Mouse (Mus musculus) embryonic facial prominence, embryonic 11.5 days (tissue): ENCODE measurements around the gene Chrm5. TPM values are rescaled to one million over a fixed set of nuclear protein-coding genes. Genes with fewer than 3 reads are reported as not detected.
"Not testable (repeated sequence)": the region's sequence is repeated elsewhere in the genome, so short reads cannot be mapped to it uniquely, and the experiment has no call there.

ENCODE experiments used
- ATAC-seq: fragments of 200-750 bp; cut with Nextera tagmentation; replicated peaks from 2 replicates; pipeline ENCODE4 v1.8.0; 2017; ENCODE audit warnings: low read depth; ENCODE audit not compliant: insufficient number of reproducible peaks, low FRiP score, low TSS enrichment
- DNase-seq: peaks from one replicate; pipeline ENCODE4 v3.0.0-alpha.2; 2015; ENCODE audit warnings: low spot score
- H3K27ac ChIP-seq: fragments of 300-500 bp; sonication (generic); replicated peaks from 2 replicates; pipeline ENCODE4 v1.5.1; 2014; ENCODE audit warnings: mild to moderate bottlenecking, low read depth, low read length, control low read depth
- H3K27me3 ChIP-seq: fragments of 300-500 bp; sonication (generic); 2 replicates; pipeline ENCODE4 v1.6.1; 2014; ENCODE audit warnings: mild to moderate bottlenecking, low read length, moderate library complexity, mixed read lengths; ENCODE audit not compliant: control insufficient read depth, insufficient read depth
- H3K36me3 ChIP-seq: fragments of 300-500 bp; sonication (generic); replicated peaks from 2 replicates; pipeline ENCODE4 v1.6.1; 2014; ENCODE audit warnings: low read depth, mild to moderate bottlenecking, low read length, moderate library complexity, mixed read lengths; ENCODE audit not compliant: control insufficient read depth, insufficient read depth
- H3K4me1 ChIP-seq: fragments of 300-500 bp; sonication (generic); 2 replicates; pipeline ENCODE4 v1.6.1; 2014; ENCODE audit warnings: low read length, mixed read lengths; ENCODE audit not compliant: control insufficient read depth, insufficient read depth
- H3K4me2 ChIP-seq: fragments of 300-500 bp; sonication (generic); 2 replicates; pipeline ENCODE4 v1.6.1; 2014; ENCODE audit warnings: low read depth, mild to moderate bottlenecking, control low read depth, low read length, moderate library complexity
- H3K4me3 ChIP-seq: fragments of 300-500 bp; sonication (generic); 2 replicates; pipeline ENCODE4 v1.5.1; 2014; ENCODE audit warnings: low read depth, low read length, control low read depth
- H3K9ac ChIP-seq: fragments of 300-500 bp; sonication (generic); replicated peaks from 2 replicates; pipeline ENCODE4 v1.6.1; 2014; ENCODE audit warnings: mild to moderate bottlenecking, control low read depth, low read length
- H3K9me3 ChIP-seq: fragments of 300-500 bp; sonication (generic); replicated peaks from 2 replicates; pipeline ENCODE4 v1.6.1; 2016; ENCODE audit warnings: mild to moderate bottlenecking, low read length, inconsistent platforms, mixed read lengths; ENCODE audit not compliant: control insufficient read depth
- WGBS: fragments of 180-500 bp; shearing (Covaris S2); extraction: QIAGEN DNeasy Blood & Tissue Kit; methylation state at CpG from one replicate; pipeline ENCODE4 v1.1.7; 2014; 5-methylcytosine and 5-hydroxymethylcytosine counted together
- polyA plus RNA-seq: library from polyadenylated mRNA; unstranded; fragments of >200 nt; fragmentation: Nextera tagmentation; extraction: Ambion mirVana; gene quantifications from 2 replicates; pipeline ENCODE4 v1.2.1, GENCODE M21; 2014

The Chrm5 gene
- polyA plus RNA-seq, 1 experiment from 2014 or later = not detected

DNA sequence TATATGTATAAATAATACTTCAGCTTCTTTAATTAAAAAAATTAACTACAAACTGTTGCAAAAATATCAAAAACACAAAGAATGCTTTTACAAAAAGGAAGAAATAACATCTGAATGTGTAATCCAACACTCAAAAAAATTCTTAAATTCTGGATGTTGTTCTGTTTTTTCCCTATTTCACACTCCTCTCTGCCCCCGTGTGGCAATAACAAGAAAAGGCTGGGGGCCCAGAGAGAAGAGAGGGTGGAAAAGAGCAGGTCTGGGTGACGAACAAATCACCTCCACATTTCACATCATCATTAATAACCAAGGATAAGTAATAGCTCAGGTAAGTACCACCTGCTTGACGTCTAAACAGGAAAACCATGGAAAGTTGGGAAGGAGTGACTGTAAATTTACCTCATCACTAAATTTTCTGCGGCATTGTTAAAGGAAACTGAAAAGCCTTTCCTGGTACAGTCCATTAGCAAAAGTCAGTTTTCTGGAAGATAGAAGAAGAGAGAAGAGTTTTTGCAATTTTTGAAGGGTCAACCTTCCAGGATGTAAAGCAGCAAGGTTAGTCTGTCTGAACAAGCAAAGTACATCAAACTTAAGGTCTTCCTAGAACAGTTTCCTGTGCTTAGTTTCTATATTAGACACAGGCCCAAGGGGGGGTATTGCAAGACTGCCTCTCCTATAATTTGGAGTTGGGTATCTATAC is 30.8 kb downstream of the Chrm5 start:
- peak; percentile 27 for DNase-seq
- no peaks in the 10 kb centered on the region for H3K9me3 ChIP-seq
- H3K27me3 ChIP-seq = no peaks in the 10 kb centered on the region
- H3K4me3 ChIP-seq = no peak overlapping the region
- no peak overlapping the region for H3K9ac ChIP-seq
- WGBS = 35% methylated on average over 4 of the region's 4 CpGs
- H3K4me1 ChIP-seq = no peaks in the 10 kb centered on the region
- H3K4me2 ChIP-seq = no peak overlapping the region
- no peaks in the 10 kb centered on the region for H3K36me3 ChIP-seq
- H3K27ac ChIP-seq = no peak overlapping the region
- no peak for ATAC-seq

DNA sequence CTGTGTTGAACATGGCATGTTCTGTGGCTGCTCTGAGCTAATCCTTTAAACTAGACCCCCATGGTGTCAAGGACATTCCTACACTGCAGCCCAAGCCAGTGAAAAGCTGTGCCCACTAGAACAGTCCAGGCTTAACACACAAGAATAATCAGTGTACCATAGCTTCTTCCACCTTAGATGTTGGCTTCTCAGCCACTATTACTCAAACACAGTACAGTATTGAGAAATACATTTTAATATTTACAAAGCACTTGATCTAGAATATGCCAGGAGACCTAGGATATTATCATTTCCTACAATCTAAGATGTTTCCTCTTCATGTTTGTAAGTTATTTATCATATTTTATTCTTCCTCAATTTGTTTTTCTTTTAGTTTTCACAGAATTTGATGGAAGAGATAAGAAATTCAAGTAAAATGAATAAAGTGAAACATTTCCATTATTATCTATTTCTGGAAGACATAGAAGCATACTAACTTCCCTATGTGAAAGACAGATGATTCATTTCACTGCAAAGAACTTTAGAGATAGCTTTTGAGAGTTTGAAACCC is 32.0 kb downstream of the Chrm5 start:
- no peak for DNase-seq
- Histone ChIP-seq H3K9me3 (no peaks in the 10 kb centered on the region), H3K27me3 (no peaks in the 10 kb centered on the region), H3K27ac (no peak overlapping the region), H3K36me3 (no peaks in the 10 kb centered on the region), H3K9ac (no peak overlapping the region), H3K4me1 (no peaks in the 10 kb centered on the region), H3K4me2 (no peak overlapping the region), H3K4me3 (no peak overlapping the region)
- ATAC-seq = no peak

DNA sequence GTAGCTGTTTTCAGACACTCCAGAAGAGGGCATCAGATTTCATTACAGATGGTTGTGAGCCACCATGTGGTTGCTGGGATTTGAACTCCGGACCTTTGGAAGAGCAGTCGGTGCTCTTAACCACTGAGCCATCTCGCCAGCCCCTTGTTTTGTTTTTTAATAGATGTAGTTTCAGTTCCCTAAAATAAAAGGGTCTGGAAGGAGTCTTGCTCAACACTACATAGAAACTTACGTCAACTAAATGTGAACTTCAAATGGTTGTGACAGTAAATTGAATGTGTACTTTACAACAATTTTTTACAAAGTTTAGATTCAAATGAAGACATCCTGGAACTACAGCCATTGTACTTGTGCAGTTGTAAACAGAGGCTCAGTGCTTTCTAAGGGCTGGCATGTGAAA is 32.5 kb downstream of the Chrm5 start:
- not testable (repeated sequence) for DNase-seq, H3K27me3 ChIP-seq, H3K36me3 ChIP-seq, ATAC-seq, H3K4me1 ChIP-seq, H3K4me3 ChIP-seq, H3K27ac ChIP-seq, H3K4me2 ChIP-seq, H3K9me3 ChIP-seq, H3K9ac ChIP-seq
- WGBS = 68% methylated on average over 4 of the region's 4 CpGs

DNA sequence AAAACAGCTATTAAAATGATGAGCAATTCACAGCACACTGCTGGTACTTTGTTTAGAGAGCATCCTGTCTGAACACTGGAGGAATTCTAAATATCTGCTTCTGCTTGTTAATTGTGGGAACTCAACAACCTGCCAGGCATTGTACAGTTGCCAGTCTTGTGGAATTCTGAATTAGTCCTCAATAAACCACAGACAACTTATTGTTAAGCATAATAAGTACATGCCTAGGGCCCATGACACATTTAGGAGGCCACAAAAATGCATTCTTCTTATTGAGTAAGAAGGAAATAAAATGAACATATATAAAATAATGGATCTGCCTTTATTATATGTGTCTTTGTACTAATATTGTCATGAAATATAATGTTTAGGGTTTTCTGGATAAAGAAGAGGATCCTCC is 35.1 kb downstream of the Chrm5 start:
- H3K9me3 ChIP-seq = no peaks in the 10 kb centered on the region
- H3K9ac ChIP-seq = no peak overlapping the region
- no peaks in the 10 kb centered on the region for H3K27me3 ChIP-seq
- DNase-seq (no peak), ATAC-seq (no peak)
- H3K36me3 ChIP-seq = no peaks in the 10 kb centered on the region
- no peak overlapping the region for H3K4me2 ChIP-seq
- H3K4me1 ChIP-seq = no peaks in the 10 kb centered on the region
- H3K4me3 ChIP-seq = no peak overlapping the region
- H3K27ac ChIP-seq = no peak overlapping the region

DNA sequence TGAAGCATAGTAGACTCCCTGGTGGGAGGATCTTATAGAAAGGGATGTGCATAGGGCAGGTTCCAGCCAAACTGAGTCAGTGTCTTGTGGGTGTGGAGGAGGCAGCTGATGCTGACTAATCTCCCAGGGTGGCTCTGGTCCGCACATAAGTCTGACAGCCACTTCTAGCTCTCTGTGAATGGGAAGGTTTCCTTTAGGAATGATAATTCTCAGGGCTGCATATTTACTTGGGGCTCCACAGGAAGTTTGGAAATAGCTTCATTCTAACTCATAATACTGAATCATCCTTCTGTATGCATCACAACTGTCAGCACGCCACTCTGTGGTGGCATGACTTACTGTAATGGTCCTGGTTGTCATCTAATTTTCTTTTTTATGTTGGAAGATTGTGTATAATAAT is 37.1 kb downstream of the Chrm5 start:
- Histone ChIP-seq H3K36me3 (no peaks in the 10 kb centered on the region), H3K9ac (no peak overlapping the region), H3K4me2 (no peak overlapping the region), H3K27me3 (no peaks in the 10 kb centered on the region), H3K4me3 (no peak overlapping the region), H3K4me1 (no peaks in the 10 kb centered on the region), H3K27ac (no peak overlapping the region), H3K9me3 (no peaks in the 10 kb centered on the region)
- ATAC-seq (no peak), DNase-seq (no peak)
- 59% methylated on average over 2 of the region's 2 CpGs for WGBS

DNA sequence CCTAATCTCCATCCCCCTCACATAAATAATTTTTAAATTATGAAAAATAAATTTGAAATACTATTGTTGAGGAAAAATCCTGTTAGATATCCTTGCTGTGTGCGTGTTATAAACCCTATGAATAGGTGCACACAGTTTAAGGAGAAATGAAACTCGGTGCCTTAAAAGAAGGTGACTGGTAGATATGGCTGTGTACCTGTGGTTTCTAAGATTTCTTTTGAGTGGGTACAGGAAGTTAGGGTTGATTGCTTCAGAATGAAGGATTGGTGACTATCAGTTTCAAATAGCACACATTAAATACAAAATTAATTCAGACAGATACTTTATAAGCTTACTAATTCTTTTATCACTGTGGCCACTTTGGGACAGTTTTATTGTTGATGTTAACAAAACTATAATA is 43.0 kb downstream of the Chrm5 start:
- ATAC-seq = no peak
- Histone ChIP-seq H3K9ac (no peak overlapping the region), H3K9me3 (no peaks in the 10 kb centered on the region), H3K4me1 (no peaks in the 10 kb centered on the region), H3K27me3 (no peaks in the 10 kb centered on the region), H3K36me3 (no peaks in the 10 kb centered on the region), H3K4me3 (no peak overlapping the region), H3K4me2 (no peak overlapping the region), H3K27ac (no peak overlapping the region)
- DNase-seq = no peak
- WGBS = 89% methylated on average over 2 of the region's 2 CpGs

DNA sequence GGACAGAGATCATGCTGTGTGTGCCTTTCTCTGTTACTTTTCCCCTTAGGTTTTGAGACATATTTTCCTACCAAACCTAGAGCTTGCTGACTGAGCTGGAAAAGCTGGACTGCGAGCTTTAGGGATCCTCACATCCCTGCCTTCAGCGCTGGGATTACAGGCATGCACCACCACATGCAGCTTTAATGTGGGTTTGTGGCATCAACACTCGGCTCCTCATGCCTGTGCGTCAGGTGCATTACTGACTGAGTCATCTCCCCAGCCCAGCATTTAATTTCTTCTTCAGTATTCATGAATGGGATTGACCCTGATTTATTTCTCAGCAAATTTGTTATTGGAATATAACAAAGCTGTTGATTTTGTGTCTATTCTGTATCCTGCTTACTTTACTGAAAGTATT is 44.3 kb downstream of the Chrm5 start:
- 76% methylated on average over 4 of the region's 4 CpGs for WGBS
- DNase-seq = no peak
- Histone ChIP-seq H3K4me2 (no peak overlapping the region), H3K27me3 (no peaks in the 10 kb centered on the region), H3K27ac (no peak overlapping the region), H3K4me3 (no peak overlapping the region), H3K36me3 (no peaks in the 10 kb centered on the region), H3K9me3 (no peaks in the 10 kb centered on the region), H3K9ac (no peak overlapping the region), H3K4me1 (no peaks in the 10 kb centered on the region)
- ATAC-seq = no peak

DNA sequence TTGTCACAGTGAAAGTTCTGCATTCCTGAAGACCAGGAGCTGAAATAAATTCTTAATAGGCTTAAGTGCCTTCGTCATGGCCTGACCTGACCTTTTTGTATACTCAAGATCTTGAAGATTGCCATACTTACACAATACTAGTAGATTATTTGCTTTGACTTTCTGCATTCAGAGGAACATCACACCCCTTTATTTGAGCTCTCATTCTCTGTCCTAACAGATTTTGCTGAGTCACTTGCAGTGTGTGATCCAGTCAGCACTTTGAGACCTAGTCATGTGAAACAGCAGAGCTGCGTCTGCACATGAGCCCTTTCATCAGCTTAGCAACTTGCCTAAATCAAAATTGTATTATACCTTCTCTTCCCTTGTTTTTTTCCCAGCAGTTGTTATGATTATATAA is 47.2 kb downstream of the Chrm5 start:
- Histone ChIP-seq H3K9me3 (no peaks in the 10 kb centered on the region), H3K27ac (no peak overlapping the region), H3K36me3 (no peaks in the 10 kb centered on the region), H3K4me1 (no peaks in the 10 kb centered on the region), H3K27me3 (no peaks in the 10 kb centered on the region), H3K4me2 (no peak overlapping the region), H3K4me3 (no peak overlapping the region), H3K9ac (no peak overlapping the region)
- WGBS = 70% methylated on average over 2 of the region's 2 CpGs
- DNase-seq = no peak
- no peak for ATAC-seq
